Mouse (Mus musculus) heart, postnatal 36 days (tissue): Measurements from ENCODE around the gene Mon2. TPM values are rescaled to one million over a fixed set of nuclear protein-coding genes. Genes with fewer than 3 reads are reported as not detected.
"Not testable (repeated sequence)": the region's sequence is repeated elsewhere in the genome, so short reads cannot be mapped to it uniquely, and the experiment has no call there.

Experiments used
- DNase-seq, 2 experiments: peaks; one replicate each; pipeline ENCODE4 v3.0.0; 2021 to 2022
- intact Hi-C: fragments of 180-260 bp; cut with DNase I; formaldehyde crosslinking; loops from one replicate; pipeline ENCODE4 v1.15.1; 2025
- total RNA-seq, 2 experiments: library from RNA; stranded (reverse); gene quantifications; 2 replicates each; pipeline ENCODE4 v1.2.3; 2021

Gene Mon2
- total RNA-seq, 2 experiments from 2014 or later: 43.0 to 43.9 TPM

- no peak for DNase-seq
- intact Hi-C loops: loop anchor here (10.0 kb wide), 1 partner anchor 977 kb away; the partner anchor contains the start of gene Rxylt1
Observed at GRCm38 (mm10) chr10:123071997-123072396, 4.3 kb downstream of the Mon2 start.

DNA sequence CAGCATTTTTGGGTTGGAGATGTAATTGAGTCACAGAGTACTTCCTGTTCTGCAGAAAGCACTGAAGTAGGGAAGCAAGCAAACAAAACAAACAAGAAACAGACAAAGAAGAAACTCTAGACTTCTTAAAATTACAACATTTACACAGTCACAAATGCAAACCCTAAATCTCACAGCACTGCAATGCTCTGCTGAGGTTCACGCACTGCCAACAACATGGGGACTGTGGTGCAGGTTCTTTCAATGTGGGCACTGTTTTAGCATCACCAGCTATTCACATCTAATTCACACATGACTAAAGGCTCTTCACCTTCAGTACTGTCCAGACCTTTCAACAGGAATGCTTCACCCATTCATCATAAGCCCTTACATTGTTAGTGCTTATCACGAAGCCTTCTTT is 13.3 kb downstream of the Mon2 start:
- intact Hi-C loops: no loop called here
- DNase-seq: no peak

- intact Hi-C loops: no loop called here
- DNase-seq: peak; percentile 39 to 41
Observed at GRCm38 (mm10) chr10:123060831-123061230, 15.5 kb downstream of the Mon2 start.

DNA sequence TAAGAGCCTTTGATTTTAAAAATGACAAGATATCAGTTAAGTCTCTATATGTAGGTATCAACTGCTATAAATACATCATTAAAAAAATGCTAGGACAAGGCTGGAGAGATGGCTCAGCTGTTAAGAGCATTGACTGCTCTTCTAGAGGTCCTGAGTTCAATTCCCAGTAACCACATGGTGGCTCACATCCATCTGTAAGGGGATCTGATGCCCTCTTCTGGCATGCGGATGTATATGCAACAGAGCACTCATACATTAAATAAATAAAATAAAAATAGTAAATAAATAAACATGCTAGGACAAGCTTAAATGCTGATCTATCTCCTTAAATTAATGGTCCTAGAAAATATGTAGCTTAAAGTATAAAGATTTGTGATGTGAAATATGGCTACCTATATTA is 19.2 kb downstream of the Mon2 start:
- intact Hi-C loops: no loop called here
- no peak for DNase-seq

DNA sequence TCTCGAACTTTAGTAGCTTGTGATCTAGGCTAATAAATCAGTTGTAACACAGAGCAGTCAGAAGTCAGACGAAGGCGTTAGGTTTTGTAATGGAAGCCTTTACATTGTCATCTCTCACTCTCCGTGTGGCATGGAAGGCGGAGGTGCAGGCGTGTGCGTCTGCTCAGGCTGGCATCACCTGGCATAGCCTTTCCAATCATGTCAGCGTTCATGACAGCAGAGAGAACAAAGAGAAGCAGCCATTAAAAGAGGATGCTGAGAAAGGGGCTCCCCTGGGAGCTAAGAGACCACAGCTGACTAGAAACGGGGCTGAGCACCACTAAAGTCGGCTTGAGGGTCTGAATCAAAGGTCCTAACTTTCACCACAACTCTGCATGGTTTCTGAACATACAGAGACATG is 19.8 kb downstream of the Mon2 start:
- intact Hi-C loops: no loop called here
- DNase-seq: no peak

GRCm38 (mm10) chr10:123055205-123056000 is 20.9 kb downstream of the Mon2 start:
- intact Hi-C loops: no loop called here
- DNase-seq: no peak

- no peak for DNase-seq
- intact Hi-C loops: loop anchor here (5.0 kb wide), 1 partner anchor 34 kb away; no protein-coding TSS in a partner anchor
Observed at GRCm38 (mm10) chr10:123053557-123053956, 22.7 kb downstream of the Mon2 start.

DNA sequence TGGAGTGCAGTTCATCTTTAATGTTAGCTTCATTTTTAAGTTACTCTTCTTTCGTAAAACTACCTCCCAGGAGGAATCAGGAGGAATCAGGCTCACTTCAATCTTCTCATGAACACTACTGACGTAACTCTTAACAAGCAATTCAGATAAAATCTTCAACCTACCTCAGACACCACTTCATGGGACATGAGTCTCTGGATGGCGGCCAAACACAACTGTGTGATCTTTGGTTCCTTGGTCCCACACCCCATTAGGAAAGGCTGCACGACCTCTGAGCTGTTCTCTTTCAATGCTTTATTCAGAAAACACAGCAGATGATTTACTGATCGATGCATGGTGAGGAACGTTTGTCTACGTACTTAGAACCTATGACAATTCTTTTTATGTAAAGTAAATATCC is 24.3 kb downstream of the Mon2 start:
- DNase-seq: no peak
- intact Hi-C loops: loop anchor here (5.0 kb wide), 1 partner anchor 35 kb away; no protein-coding TSS in a partner anchor

DNA sequence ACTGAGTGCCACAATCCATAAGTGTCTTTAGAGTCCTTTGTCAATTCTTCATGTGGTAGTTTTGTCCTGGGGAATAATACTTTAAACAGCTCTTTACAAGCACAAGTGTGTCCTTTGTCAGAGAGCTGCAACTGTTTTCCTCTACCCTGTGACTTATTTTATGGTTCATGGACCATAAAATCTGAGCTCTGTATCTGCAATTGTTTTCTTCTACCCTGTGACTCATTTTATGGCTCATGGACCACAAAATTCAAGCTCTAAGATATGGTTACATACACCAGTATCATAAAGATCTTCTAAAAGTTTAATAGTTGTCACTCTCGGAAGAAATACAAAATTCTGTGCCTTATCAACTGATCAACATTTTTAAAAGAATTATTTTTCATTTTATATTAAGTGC is 27.6 kb downstream of the Mon2 start:
- intact Hi-C loops: no loop called here
- no peak for DNase-seq

GRCm38 (mm10) chr10:123039936-123040335 is 36.4 kb downstream of the Mon2 start:
- intact Hi-C loops: loop anchor here (5.0 kb wide), 1 partner anchor 52 kb away; no protein-coding TSS in a partner anchor
- no peak for DNase-seq

DNA sequence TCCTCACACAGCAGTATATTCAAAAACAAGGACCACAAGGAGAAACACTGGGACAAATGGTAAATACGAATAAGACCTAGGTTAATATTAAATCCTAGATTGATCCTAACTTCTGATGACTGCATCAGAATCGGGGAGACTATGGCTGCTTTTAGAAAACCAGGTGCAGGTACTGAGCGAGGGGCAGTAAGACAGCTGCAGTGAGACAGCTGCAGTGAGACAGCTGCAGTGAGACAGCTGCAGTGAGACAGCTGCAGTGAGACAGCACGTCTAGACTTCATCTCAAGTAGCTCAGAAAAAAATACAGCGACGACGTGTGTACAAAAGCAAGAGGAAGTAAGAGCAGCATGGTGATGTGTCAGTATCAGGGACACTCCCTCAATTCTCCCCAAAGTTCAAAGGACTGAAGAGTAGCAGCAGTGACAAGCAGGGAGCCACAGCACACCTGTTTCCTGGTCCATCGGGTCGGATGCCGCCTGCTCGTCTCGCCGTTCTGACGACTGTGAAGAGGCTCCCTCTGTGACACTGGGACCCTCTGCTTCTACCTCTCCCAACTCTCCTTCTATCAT is 44.1 kb downstream of the Mon2 start:
- intact Hi-C loops: no loop called here
- no peak for DNase-seq

GRCm38 (mm10) chr10:123031449-123031848 is 44.9 kb downstream of the Mon2 start:
- DNase-seq: no peak
- intact Hi-C loops: no loop called here

GRCm38 (mm10) chr10:123030589-123030988 is 45.7 kb downstream of the Mon2 start:
- intact Hi-C loops: no loop called here
- no peak for DNase-seq

DNA sequence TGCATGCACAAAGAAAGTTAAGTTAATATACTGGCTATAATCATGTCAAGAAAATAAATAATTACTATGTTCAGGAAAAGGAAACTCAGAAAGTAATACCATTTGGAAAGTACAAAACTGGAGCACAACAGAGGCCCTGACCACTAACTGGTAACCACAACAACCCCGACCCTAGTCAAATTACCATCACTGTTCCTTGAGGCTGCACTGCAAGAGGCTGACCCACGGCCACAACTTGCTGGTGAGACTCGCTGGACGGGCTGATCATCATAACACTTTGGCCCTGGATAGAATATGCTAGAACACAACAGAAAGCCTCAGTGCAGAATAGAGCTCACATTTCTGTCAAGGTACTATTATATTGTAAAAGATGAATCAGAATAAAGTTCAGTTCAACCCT is 47.4 kb downstream of the Mon2 start:
- no peak for DNase-seq
- intact Hi-C loops: no loop called here

DNA sequence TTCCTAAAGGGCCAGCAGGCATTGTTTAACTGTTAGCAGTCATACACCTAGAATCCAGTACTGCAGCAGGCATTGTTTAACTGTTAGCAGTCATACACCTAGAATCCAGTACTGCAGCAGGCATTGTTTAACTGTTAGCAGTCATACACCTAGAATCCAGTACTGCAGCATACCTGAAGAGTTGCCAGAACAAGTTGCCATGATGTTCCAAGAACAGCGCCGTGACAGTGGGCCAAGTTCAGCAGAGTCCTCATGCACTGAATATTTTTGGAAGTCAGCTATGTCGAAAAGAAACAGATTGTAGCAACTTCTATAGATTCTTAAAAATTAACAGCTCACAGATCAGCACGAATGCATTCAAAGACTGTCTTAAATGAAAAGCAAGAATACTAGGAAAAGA is 49.6 kb downstream of the Mon2 start:
- intact Hi-C loops: not testable (repeated sequence)
- DNase-seq: peak; percentile 19 to 31

DNA sequence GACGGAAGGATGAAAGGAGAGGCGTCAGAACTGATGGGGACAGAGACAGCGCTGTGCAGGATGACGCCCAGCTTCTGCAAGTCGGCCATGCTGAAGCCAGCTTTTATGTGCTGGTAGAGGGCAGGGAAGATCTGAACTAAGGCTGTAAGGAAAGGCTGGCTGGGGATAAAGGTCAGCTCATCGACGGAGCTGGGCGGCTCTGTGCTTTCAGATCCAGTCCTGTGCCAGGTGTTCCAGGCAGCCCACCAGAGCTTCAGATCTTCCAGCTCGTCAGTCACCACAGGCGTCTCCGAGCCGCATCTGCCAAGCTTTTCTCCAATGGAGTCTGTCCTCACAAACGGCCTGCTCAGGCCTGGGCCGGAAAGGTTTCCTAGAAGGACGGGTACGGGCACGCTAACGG is 62.9 kb downstream of the Mon2 start:
- intact Hi-C loops: no loop called here
- DNase-seq: no peak

GRCm38 (mm10) chr10:123011421-123011820 is 64.9 kb downstream of the Mon2 start:
- intact Hi-C loops: no loop called here
- DNase-seq: no peak

GRCm38 (mm10) chr10:123005237-123006185 is 70.8 kb downstream of the Mon2 start:
- DNase-seq: no peak
- intact Hi-C loops: loop anchor here (1.0 to 5.0 kb wide), 3 partner anchors 201 to 452 kb away; partner anchors contain the start of gene Ppm1h

DNA sequence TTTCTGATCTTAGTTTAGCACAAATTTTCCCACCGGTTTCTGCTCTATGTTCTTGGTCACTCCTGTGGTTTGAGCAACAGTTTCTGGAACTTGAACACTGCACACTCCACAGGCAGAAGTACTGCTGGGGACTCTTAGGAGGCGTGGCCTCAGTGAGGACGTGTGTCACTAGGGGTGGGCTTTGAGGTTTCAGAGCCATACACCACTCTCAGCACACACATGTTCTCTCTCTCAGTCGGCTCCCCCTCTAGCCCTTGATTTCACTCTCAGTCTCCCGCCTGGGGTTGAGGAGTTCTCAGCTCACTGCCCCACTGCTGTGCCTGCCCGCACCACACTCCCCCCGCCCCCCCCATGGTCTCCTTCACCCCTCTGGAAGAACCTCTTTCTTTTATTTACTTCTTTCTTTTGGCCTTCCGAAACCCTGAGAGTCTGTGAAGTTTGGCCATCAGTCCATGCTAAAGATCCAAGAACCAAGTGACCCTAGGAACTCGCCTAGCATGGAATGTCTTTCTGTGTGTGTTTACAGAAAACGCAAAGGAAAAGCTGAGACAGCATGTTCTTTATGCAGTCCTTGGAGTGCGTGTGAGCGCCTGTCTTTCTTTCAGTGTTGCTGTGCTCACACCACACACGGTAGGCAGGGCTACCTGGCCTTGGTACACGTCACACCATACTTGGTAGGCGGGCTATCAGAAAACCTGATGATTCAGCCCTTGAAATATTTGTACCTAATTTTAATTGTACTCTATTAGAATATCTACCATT is 71.6 kb downstream of the Mon2 start:
- DNase-seq: no peak
- intact Hi-C loops: loop anchor here (1.0 to 5.0 kb wide), 3 partner anchors 200 to 451 kb away; partner anchors contain the start of gene Ppm1h

DNA sequence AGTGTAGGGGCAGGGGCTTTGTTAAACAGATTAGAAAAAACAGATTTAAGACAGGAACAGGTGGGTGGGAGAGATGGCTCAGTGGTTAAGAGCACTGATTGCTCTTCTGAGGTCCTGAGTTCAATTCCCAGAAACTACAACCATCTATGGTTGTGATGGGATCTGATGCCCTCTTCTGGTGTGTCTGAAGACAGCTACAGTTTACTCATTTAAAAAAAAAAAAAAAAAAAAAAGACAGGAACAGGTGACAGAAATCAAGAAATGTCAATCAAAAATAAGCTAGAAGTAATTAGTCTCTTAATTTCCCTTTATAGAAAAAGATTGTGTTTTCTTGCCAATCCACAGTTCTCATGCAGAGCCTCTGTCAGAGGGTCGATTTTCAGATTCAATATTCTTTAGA is 74.3 kb downstream of the Mon2 start:
- no peak for DNase-seq
- intact Hi-C loops: no loop called here
